Mouse (Mus musculus) stomach, embryonic 15.5 days (tissue): ENCODE results near the gene Dhx29. TPM values are rescaled to one million over a fixed set of nuclear protein-coding genes. Genes with fewer than 3 reads are reported as not detected.

Experiments
- ATAC-seq: fragments of 200-750 bp; cut with Nextera tagmentation; 2 replicates; pipeline ENCODE4 v1.8.0; 2017; ENCODE audit warnings: low read depth, moderate number of reproducible peaks, moderate TSS enrichment; ENCODE audit not compliant: insufficient read depth, low FRiP score
- H3K27ac ChIP-seq: fragments of 300-500 bp; sonication (generic); 2 replicates; pipeline ENCODE4 v1.5.1; 2015; ENCODE audit warnings: mild to moderate bottlenecking, inconsistent platforms
- H3K27me3 ChIP-seq: fragments of 300-500 bp; sonication (generic); replicated peaks from 2 replicates; pipeline ENCODE4 v1.6.1; 2015; ENCODE audit warnings: inconsistent platforms
- H3K36me3 ChIP-seq: fragments of 300-500 bp; sonication (generic); 2 replicates; pipeline ENCODE4 v1.6.1; 2015; ENCODE audit warnings: inconsistent platforms
- H3K4me1 ChIP-seq: fragments of 300-500 bp; sonication (generic); 2 replicates; pipeline ENCODE4 v1.6.1; 2015; ENCODE audit warnings: inconsistent platforms
- H3K4me2 ChIP-seq: fragments of 300-500 bp; sonication (generic); 2 replicates; pipeline ENCODE4 v1.6.1; 2015; ENCODE audit warnings: mild to moderate bottlenecking, inconsistent platforms
- H3K4me3 ChIP-seq: fragments of 300-500 bp; sonication (generic); replicated peaks from 2 replicates; pipeline ENCODE4 v1.5.1; 2015; ENCODE audit warnings: inconsistent platforms
- H3K9ac ChIP-seq: fragments of 300-500 bp; sonication (generic); 2 replicates; pipeline ENCODE4 v1.6.1; 2015; ENCODE audit warnings: inconsistent platforms
- H3K9me3 ChIP-seq: fragments of 300-500 bp; sonication (generic); 2 replicates; pipeline ENCODE4 v1.6.1; 2016; ENCODE audit warnings: inconsistent platforms
- WGBS: fragments of 180-500 bp; shearing (Covaris S2); methylation state at CpG from one replicate; pipeline ENCODE4 v1.1.7; 2015; 5-methylcytosine and 5-hydroxymethylcytosine counted together
- polyA plus RNA-seq: library from polyadenylated mRNA; unstranded; fragments of >200 nt; fragmentation: Nextera tagmentation; extraction: Ambion mirVana; gene quantifications from 2 replicates; pipeline ENCODE4 v1.2.1, GENCODE M21; 2015

The Dhx29 gene
- polyA plus RNA-seq, result 23.5 and 24.2 TPM in 2 replicates

DNA sequence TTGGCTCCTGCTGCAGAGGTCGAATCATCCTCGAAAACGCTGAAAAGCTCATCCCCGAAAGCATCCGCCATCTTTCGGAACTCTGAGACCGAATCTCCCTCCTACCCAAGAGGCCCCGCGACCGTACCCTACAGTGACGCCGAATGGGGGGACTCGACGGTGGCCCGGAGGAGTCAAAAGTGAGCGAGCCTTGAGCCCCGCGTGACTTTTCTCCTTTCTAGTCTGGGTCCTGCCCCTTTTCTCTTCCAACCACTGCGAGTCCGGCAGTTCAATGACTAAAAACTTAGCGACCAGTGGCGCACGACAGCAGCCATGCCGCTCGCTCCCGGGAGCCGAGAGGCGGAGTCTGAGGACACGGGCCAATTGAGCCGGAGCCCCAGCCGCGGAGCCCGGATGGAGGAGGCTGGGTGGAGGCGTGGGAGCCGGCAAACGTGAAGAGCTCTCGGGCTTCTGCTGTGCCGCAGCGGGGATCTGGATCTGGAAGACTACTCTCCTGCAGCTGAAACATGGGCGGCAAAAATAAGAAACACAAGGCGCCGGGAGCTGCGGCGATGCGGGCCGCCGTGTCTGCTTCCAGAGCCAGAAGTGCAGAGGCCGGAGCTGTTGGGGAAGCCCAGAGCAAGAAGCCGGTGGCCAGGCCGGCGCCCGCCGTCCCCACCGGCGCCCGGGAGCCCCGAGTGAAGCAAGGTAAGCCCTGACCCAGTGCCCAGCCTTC, at the start of gene Dhx29, which contains the start of gene Mtrex:
Gene Dhx29, plus strand, starts transcription at position 168 of the 715 bp plus-strand sequence.
Gene Mtrex, minus strand, starts transcription at position 112 of the 715 bp plus-strand sequence.
- ATAC-seq, result peak; percentile 97
- Histone ChIP-seq H3K4me1 (peaks cover 13% of the 10 kb centered on the region), H3K36me3 (0 out of 2 replicates have a peak, but pooled peaks cover 4% of the 10 kb centered on the region), H3K9ac (peak within 1 kb of the TSS; percentile 62), H3K27me3 (no peaks in the 10 kb centered on the region), H3K9me3 (no peaks in the 10 kb centered on the region), H3K27ac (peak within 1 kb of the TSS; percentile 83), H3K4me3 (peak within 1 kb of the TSS; percentile 82), H3K4me2 (peak within 1 kb of the TSS; percentile 65)
- under 1% methylated on average over 57 of the region's 57 CpGs for WGBS

DNA sequence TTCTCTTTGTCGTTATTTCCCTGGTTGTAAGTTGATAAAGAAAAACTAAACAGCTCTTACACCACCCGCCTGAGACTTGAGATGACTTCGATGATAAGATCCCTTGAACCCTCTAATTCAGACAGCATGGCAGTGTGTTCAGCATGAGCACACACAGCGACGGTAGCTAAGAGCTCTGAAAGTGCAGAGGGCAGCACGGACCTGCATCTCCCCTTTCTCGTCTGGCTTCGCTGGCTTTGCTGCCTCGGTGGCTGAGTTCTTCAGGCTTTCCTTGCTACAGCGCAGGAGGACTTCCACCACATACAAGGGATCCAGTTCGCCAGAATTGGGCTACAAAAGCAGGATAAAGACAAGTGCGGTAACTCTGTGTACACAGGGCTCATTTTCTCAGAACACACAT, 40.0 kb upstream of the Dhx29 start:
- no peaks in the 10 kb centered on the region for H3K27me3 ChIP-seq
- WGBS, result 89% methylated on average over 12 of the region's 12 CpGs
- no peaks in the 10 kb centered on the region for H3K4me1 ChIP-seq
- H3K36me3 ChIP-seq, result peaks cover 41% of the 10 kb centered on the region
- ATAC-seq, result no peak
- no peak overlapping the region for H3K4me3 ChIP-seq
- no peaks in the 10 kb centered on the region for H3K9me3 ChIP-seq
- H3K9ac ChIP-seq, result no peak overlapping the region
- no peak overlapping the region for H3K27ac ChIP-seq
- no peak overlapping the region for H3K4me2 ChIP-seq

DNA sequence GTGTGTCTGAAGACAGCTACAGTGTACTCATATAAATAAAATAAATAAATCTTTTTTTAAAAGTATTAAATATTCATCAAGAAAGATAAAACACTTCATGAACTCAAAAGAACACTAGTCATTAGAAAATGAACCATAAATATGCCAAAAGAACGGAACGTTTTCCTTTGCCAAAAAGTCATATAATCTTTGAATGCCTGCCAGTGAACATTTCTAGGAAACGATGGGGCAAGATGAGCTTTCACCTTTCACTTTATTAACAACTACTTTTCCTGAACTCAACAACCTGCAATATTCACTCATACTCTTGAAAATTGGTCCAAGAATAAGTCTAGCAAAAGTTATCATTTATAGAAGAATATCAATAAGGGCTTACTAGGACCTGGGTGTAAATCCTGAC, 25.1 kb upstream of the Dhx29 start:
- H3K9ac ChIP-seq, result no peak overlapping the region
- no peaks in the 10 kb centered on the region for H3K27me3 ChIP-seq
- no peak overlapping the region for H3K4me3 ChIP-seq
- WGBS, result 82% methylated on average over 3 of the region's 3 CpGs
- peaks cover 22% of the 10 kb centered on the region for H3K36me3 ChIP-seq
- no peaks in the 10 kb centered on the region for H3K9me3 ChIP-seq
- no peaks in the 10 kb centered on the region for H3K4me1 ChIP-seq
- H3K27ac ChIP-seq, result no peak overlapping the region
- H3K4me2 ChIP-seq, result no peak overlapping the region
- ATAC-seq, result no peak

DNA sequence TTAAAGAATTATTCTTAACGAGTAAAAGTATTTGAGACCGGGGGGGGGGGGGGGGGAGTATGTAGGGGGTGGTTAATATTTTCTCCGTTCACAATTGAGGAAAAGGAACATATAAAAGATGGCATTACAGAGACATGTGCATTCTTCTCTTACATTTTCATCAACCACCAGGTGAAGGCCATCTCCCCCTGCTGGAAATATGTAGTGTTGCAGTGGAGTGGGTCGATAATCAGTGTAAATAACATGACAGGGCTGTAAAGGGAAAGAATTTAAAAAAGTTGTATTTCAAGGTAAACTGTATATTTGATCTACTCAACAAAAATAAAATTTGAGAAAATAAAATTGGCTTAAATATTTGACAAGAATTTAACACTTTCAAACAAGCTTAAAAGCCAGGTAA, 17.6 kb upstream of the Dhx29 start:
- peaks cover 5% of the 10 kb centered on the region for H3K36me3 ChIP-seq
- no peak overlapping the region for H3K4me3 ChIP-seq
- WGBS, result 63% methylated on average over 4 of the region's 4 CpGs
- H3K27ac ChIP-seq, result no peak overlapping the region
- no peak overlapping the region for H3K9ac ChIP-seq
- no peak overlapping the region for H3K4me2 ChIP-seq
- no peak for ATAC-seq
- no peaks in the 10 kb centered on the region for H3K4me1 ChIP-seq
- H3K9me3 ChIP-seq, result no peaks in the 10 kb centered on the region
- no peaks in the 10 kb centered on the region for H3K27me3 ChIP-seq

DNA sequence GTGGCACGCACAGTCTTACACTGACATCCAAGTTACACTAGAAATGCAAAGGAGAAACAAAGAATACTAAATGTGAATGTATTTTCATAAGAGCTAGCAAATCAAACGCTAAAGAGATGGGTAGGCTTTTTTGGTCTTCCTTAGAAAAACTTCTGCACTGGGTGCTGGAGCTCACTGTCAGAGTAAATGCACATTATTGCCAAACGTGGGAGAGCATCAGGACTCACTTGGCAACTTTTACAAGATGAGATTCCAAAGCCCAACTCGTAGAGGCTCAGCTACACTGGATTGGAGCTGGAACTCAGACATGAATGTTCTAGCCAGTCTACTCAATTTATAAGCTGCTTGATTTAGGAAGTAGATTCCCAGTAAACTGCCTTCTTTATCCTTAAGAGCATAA, 16.8 kb upstream of the Dhx29 start:
- Histone ChIP-seq H3K4me2 (no peak overlapping the region), H3K4me3 (no peak overlapping the region), H3K27me3 (no peaks in the 10 kb centered on the region), H3K4me1 (no peaks in the 10 kb centered on the region), H3K36me3 (peaks cover 3% of the 10 kb centered on the region; the same call in 1 of the 2 replicates), H3K27ac (no peak overlapping the region), H3K9me3 (no peaks in the 10 kb centered on the region), H3K9ac (no peak overlapping the region)
- 85% methylated on average over 4 of the region's 4 CpGs for WGBS
- ATAC-seq, result no peak

DNA sequence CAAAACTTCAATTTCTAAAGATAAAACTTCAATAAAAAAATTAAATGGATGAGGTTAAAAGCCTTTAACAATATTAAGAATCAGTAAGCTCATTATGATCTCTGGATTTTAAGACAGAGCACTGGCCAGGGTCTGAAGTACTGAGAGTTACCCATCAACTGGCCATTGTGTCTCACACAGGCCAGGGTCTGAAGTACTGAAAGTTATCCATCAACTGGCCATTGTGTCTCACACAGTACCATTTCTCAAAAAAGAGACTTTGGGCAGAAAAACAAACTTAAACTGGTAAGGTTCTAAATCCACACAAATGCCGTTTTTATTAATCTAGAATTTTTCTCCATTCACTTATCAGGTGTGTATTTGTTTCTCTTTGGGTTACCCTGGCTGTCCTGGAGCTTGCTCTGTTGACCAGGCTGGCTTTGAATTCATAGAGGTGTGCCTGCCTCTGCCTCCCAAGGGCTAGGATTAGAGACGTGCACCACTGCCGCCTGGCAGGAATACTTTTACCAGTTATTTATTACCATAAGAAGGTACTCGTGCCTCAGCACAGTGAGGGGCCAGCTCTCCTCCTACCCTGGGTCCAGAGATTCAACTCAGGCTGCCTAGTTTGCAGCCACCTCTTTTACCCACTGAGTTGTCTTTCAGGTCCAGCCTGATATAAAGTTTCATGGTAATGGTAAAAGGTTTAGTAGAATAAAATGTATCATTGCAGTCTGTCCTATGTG, 8.0 kb upstream of the Dhx29 start:
- no peak overlapping the region for H3K4me2 ChIP-seq
- H3K36me3 ChIP-seq, result peaks cover 14% of the 10 kb centered on the region; the same call in 1 of the 2 replicates
- no peak overlapping the region for H3K4me3 ChIP-seq
- no peaks in the 10 kb centered on the region for H3K27me3 ChIP-seq
- no peaks in the 10 kb centered on the region for H3K4me1 ChIP-seq
- no peaks in the 10 kb centered on the region for H3K9me3 ChIP-seq
- H3K27ac ChIP-seq, result no peak overlapping the region
- WGBS, result 80% methylated on average over 4 of the region's 4 CpGs
- ATAC-seq, result no peak
- H3K9ac ChIP-seq, result no peak overlapping the region

DNA sequence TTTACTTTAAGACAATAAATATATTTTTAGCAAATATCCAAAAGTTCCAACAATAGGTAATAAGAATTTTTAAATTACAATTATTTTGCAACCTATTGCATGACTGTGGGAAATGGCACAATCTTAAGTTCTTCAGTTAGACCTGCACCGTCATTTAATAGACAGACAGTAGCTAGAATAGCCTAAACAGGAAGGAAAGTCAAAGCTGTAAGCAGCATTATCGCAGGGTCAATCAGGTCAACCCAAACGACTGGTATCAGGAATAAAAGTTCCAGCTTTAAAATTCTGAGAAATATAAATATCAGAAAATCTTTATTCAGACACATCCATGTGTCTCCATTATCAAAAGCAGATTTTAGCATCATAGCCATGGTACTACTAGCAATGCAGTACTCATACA, 6.3 kb upstream of the Dhx29 start:
- no peak for ATAC-seq
- 78% methylated on average over 3 of the region's 3 CpGs for WGBS
- H3K36me3 ChIP-seq, result peaks cover 14% of the 10 kb centered on the region; the same call in 1 of the 2 replicates
- H3K27me3 ChIP-seq, result no peaks in the 10 kb centered on the region
- H3K4me3 ChIP-seq, result no peak overlapping the region
- H3K4me1 ChIP-seq, result peaks cover 7% of the 10 kb centered on the region
- no peak overlapping the region for H3K4me2 ChIP-seq
- H3K9me3 ChIP-seq, result no peaks in the 10 kb centered on the region
- no peak overlapping the region for H3K27ac ChIP-seq
- H3K9ac ChIP-seq, result no peak overlapping the region

DNA sequence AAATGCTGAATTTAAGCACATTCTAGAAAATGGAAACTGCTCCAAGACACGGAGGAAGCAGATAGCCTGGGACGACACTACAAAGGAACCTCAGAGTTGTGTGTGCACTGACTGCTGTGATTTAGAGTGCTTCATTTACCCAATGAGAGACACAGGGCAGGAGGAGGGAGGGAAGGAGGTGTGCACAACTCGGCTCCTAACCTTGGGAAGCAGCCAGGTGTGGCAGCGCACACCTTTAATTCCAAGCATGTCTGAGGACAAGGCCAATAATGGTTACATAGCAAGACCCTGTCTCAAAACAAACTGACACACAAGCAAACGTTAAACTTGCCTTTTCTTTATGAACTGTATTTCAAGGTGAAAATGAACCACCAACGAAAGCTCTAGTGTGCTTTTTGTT, 2.0 kb upstream of the Dhx29 start:
- no peak overlapping the region for H3K4me3 ChIP-seq
- ATAC-seq, result no peak

DNA sequence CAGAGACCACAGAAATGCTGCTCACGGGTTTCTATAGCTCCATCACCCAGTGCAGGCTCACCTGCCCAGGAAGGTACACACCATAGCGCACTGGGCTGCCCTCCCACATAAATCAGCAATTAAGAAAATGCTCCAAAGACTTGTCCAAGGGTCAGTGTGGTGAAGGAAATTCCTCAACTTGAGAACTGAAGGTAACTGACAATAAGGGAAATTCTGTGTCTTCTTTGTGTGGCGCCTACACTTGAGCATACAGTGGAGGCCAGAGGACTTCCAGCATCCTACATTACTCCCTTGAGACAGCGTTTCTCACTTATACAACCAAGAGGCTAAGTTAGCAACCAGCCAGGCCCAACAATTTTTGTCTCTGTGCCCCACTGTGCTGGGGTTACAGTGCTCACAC, 1.3 kb upstream of the Dhx29 start:
- no peak overlapping the region; the same call in 1 of the 2 replicates for H3K9ac ChIP-seq
- no peak for ATAC-seq

More for the DNA sequence above, 2.0 kb upstream of the Dhx29 start:
- no peak overlapping the region for H3K27ac ChIP-seq
- peaks cover 13% of the 10 kb centered on the region for H3K4me1 ChIP-seq
- no peaks in the 10 kb centered on the region for H3K27me3 ChIP-seq
- H3K9ac ChIP-seq, result no peak overlapping the region
- H3K9me3 ChIP-seq, result no peaks in the 10 kb centered on the region
- WGBS, result 51% methylated on average over 6 of the region's 6 CpGs
- H3K4me2 ChIP-seq, result no peak overlapping the region
- 0 out of 2 replicates have a peak, but pooled peaks cover under 1% of the 10 kb centered on the region for H3K36me3 ChIP-seq

DNA sequence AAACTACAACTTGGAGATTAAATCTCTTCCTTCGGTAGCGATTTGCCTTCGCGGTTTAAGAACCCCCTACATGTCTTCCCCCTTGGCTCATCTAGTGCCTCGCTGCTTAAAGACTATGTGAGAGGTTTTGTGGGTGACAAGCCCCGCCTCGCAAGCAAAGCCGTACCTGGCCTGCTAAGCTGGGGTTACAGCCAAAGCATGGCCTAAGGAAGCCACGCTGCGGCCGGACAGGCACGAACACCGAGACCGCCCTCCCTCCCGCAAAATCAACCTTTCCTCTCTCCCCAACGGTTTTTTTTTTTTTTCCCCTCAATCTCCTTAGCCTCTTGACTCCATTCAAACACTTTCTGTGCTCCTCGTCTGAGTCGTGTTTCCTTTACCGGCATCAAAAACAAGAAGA, 458 bp upstream of the Dhx29 start:
- Histone ChIP-seq H3K9ac (peak overlapping the region; percentile 60), H3K4me1 (peaks cover 13% of the 10 kb centered on the region), H3K4me2 (peak overlapping the region; percentile 65), H3K4me3 (peak overlapping the region; percentile 82), H3K9me3 (no peaks in the 10 kb centered on the region), H3K36me3 (0 out of 2 replicates have a peak, but pooled peaks cover 4% of the 10 kb centered on the region), H3K27me3 (no peaks in the 10 kb centered on the region), H3K27ac (peak overlapping the region; percentile 83)
- no peak for ATAC-seq
- under 1% methylated on average over 19 of the region's 19 CpGs for WGBS

More for the DNA sequence above, 1.3 kb upstream of the Dhx29 start:
- Histone ChIP-seq H3K4me3 (peak overlapping the region; percentile 82), H3K4me1 (peaks cover 13% of the 10 kb centered on the region), H3K27ac (no peak overlapping the region), H3K4me2 (peak overlapping the region; percentile 65), H3K36me3 (0 out of 2 replicates have a peak, but pooled peaks cover 3% of the 10 kb centered on the region), H3K27me3 (no peaks in the 10 kb centered on the region), H3K9me3 (no peaks in the 10 kb centered on the region)
- WGBS, result 59% methylated on average over 4 of the region's 4 CpGs

DNA sequence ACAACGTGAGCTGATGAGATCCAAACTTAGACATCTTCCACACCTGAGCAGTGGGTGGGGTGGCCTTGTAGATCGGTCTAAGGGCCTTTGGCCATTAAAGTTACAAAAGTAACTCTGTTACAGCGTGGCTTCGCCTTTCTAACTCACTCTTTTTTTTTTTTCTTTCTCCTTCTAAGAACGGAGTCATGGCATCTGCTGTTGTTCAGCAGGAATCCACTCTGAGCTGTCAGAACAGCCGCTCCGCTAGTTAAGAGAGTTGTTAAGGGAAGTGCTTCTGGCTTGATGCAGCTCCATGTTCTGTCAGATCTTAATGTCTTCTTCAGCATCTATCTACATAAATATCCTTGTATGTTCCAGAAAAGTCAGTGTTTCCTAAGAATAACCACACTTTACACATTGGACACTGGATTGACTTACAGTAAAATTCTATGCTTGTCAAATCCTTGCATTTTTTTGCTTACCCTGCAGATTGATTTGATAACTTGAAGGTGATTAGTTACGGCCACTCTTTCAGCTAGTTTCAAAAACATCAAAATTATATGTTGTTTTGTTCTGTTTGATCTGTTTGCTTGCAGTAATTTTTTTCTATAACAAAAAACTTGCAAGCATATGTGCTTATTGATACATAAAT, 899 bp downstream of the Dhx29 start:
- Histone ChIP-seq H3K4me3 (peak overlapping the region; percentile 82), H3K27me3 (no peaks in the 10 kb centered on the region), H3K4me1 (peaks cover 13% of the 10 kb centered on the region), H3K9me3 (no peaks in the 10 kb centered on the region), H3K27ac (peak overlapping the region; percentile 83), H3K4me2 (peak overlapping the region; percentile 65), H3K36me3 (0 out of 2 replicates have a peak, but pooled peaks cover 4% of the 10 kb centered on the region), H3K9ac (peak overlapping the region; percentile 62)
- ATAC-seq, result no peak
- WGBS, result 5% methylated on average over 8 of the region's 8 CpGs
